Mouse (Mus musculus) G1E (cell line): ENCODE measurements around the gene Nyap1. TPM values are rescaled to one million over a fixed set of nuclear protein-coding genes. Genes with fewer than 3 reads are reported as not detected.

ENCODE experiments used
- ATAC-seq: 2 replicates; pipeline ENCODE4 v1.8.0; 2016; ENCODE audit warnings: mild to moderate bottlenecking; ENCODE audit not compliant: insufficient number of reproducible peaks, poor library complexity, low FRiP score, severe bottlenecking; ENCODE audit errors: extremely low read depth
- DNase-seq: peaks from one replicate; pipeline ENCODE4 v3.0.0; 2012; ENCODE audit warnings: low spot score
- H3K27me3 ChIP-seq: 2 replicates; pipeline ENCODE4 v1.6.1; 2012; ENCODE audit warnings: mild to moderate bottlenecking, low read length, inconsistent platforms; ENCODE audit not compliant: insufficient read depth
- H3K36me3 ChIP-seq: replicated peaks from 2 replicates; pipeline ENCODE3; 2012; ENCODE audit warnings: mild to moderate bottlenecking, inconsistent platforms
- H3K4me1 ChIP-seq: 2 replicates; pipeline ENCODE4 v1.6.1; 2012; ENCODE audit warnings: low read depth, low read length, inconsistent platforms, mixed read lengths; ENCODE audit not compliant: insufficient read depth
- H3K4me3 ChIP-seq: 2 replicates; pipeline ENCODE4 v1.5.1; 2012; ENCODE audit warnings: low read depth, mild to moderate bottlenecking, inconsistent platforms, low read length, moderate library complexity, mixed read lengths
- H3K9me3 ChIP-seq: replicated peaks from 2 replicates; pipeline ENCODE4 v1.6.1; 2012; ENCODE audit warnings: inconsistent platforms
- CTCF ChIP-seq: IDR thresholded peaks from 2 replicates; pipeline ENCODE4 v1.5.1; 2012; ENCODE audit warnings: low read depth, low read length, inconsistent platforms, mixed read lengths
- GATA1 ChIP-seq: IDR thresholded peaks from 2 replicates; pipeline ENCODE4 v1.6.1; 2012; ENCODE audit warnings: borderline replicate concordance, low read length, inconsistent platforms, mixed read lengths
- GATA2 ChIP-seq: IDR thresholded peaks from 2 replicates; pipeline ENCODE4 v1.6.1; 2012; ENCODE audit warnings: low read depth, low read length, inconsistent platforms, borderline replicate concordance
- POLR2AphosphoS5 ChIP-seq: IDR thresholded peaks from 2 replicates; pipeline ENCODE4 v1.6.1; 2012; ENCODE audit warnings: low read depth, low read length, inconsistent platforms; ENCODE audit not compliant: insufficient replicate concordance
- TAL1 ChIP-seq: conservative IDR thresholded peaks from 2 replicates; pipeline ENCODE4 v1.6.1; 2012; ENCODE audit warnings: low read depth, low read length, inconsistent platforms, mixed read lengths
- polyA plus RNA-seq: library from polyadenylated mRNA; stranded (reverse); fragments of >175 nt; gene quantifications from 2 replicates; pipeline ENCODE4 v1.2.3, GENCODE M21; 2012
- total RNA-seq, 2 experiments: library from RNA; stranded (forward) in 1 of 2; stranded (reverse) in 1 of 2; fragments of 200-1000 nt in 1 of 2; fragments of >200 nt in 1 of 2; fragmentation: Nextera tagmentation in 1 of 2; gene quantifications; 2 replicates each; pipeline ENCODE4 v1.2.3; 2014 to 2017

The Nyap1 gene
- total and polyA plus RNA-seq, 3 experiments: 0.38 to 2.8 (median 0.90) TPM

- H3K4me1 ChIP-seq: peaks cover 80% of the 10 kb centered on the region
- peak; percentile 57 for DNase-seq
Observed at GRCm38 (mm10) chr5:137749196-137749836, 7.9 kb upstream of the Nyap1 start.

GRCm38 (mm10) chr5:137748130-137748770, 6.8 kb upstream of the Nyap1 start:
- Histone ChIP-seq H3K36me3 (peaks cover 57% of the 10 kb centered on the region), H3K9me3 (no peaks in the 10 kb centered on the region), H3K4me1 (peaks cover 69% of the 10 kb centered on the region), H3K27me3 (no peaks in the 10 kb centered on the region), H3K4me3 (peak overlapping the region; percentile 88)
- no peak for TF ChIP-seq POLR2AphosphoS5
- TF ChIP-seq CTCF: no peak
- TF ChIP-seq GATA1: no peak
- peak; percentile 79 for DNase-seq
- no peak for ATAC-seq

More at GRCm38 (mm10) chr5:137749196-137749836, 7.9 kb upstream of the Nyap1 start:
- Histone ChIP-seq H3K4me3 (peak overlapping the region; percentile 88), H3K27me3 (no peaks in the 10 kb centered on the region), H3K36me3 (peaks cover 67% of the 10 kb centered on the region), H3K9me3 (no peaks in the 10 kb centered on the region)
- no peak for ATAC-seq
- TF ChIP-seq CTCF: no peak
- TF ChIP-seq POLR2AphosphoS5: no peak
- no peak for TF ChIP-seq GATA1
- no peak for TF ChIP-seq TAL1
- no peak for TF ChIP-seq GATA2

GRCm38 (mm10) chr5:137747326-137747961, 6.0 kb upstream of the Nyap1 start:
- Histone ChIP-seq H3K27me3 (no peaks in the 10 kb centered on the region), H3K36me3 (peaks cover 49% of the 10 kb centered on the region), H3K9me3 (no peaks in the 10 kb centered on the region), H3K4me1 (peaks cover 68% of the 10 kb centered on the region), H3K4me3 (peak overlapping the region; percentile 88)
- ATAC-seq: no peak; the same call in 1 of the 2 replicates
- TF ChIP-seq POLR2AphosphoS5: no peak
- TF ChIP-seq GATA1: no peak
- TF ChIP-seq GATA2: no peak
- no peak; the same call in 1 of the 2 replicates for TF ChIP-seq TAL1
- TF ChIP-seq CTCF: no peak
- peak; percentile 59 for DNase-seq

GRCm38 (mm10) chr5:137746851-137747325, 5.5 kb upstream of the Nyap1 start:
- Histone ChIP-seq H3K4me1 (peaks cover 66% of the 10 kb centered on the region), H3K27me3 (no peaks in the 10 kb centered on the region), H3K9me3 (no peaks in the 10 kb centered on the region), H3K4me3 (peak overlapping the region; percentile 88), H3K36me3 (peaks cover 43% of the 10 kb centered on the region)
- DNase-seq (no peak), ATAC-seq (no peak)
- TF ChIP-seq POLR2AphosphoS5 (no peak), TAL1 (no peak), GATA1 (no peak), CTCF (no peak), GATA2 (no peak)

- ATAC-seq (peak; percentile 29), DNase-seq (peak; percentile 80)
- peaks cover 38% of the 10 kb centered on the region for H3K36me3 ChIP-seq
- peak overlapping the region; percentile 88 for H3K4me3 ChIP-seq
- H3K9me3 ChIP-seq: no peaks in the 10 kb centered on the region
- no peaks in the 10 kb centered on the region for H3K27me3 ChIP-seq
- no peak for TF ChIP-seq GATA2
- no peak for TF ChIP-seq GATA1
- no peak for TF ChIP-seq POLR2AphosphoS5
- TF ChIP-seq CTCF: no peak
- no peak for TF ChIP-seq TAL1
- peaks cover 66% of the 10 kb centered on the region for H3K4me1 ChIP-seq
Observed at GRCm38 (mm10) chr5:137746282-137746850, 5.0 kb upstream of the Nyap1 start.
